Mouse (Mus musculus): ENCODE measurements at regions not wholly inside any gene's neighbourhood (a gene's known extent, or its start where the extent isn't known, plus 50 kb on each side); places are given as distances from the start of the nearest gene placed in this dataset.

DNA sequence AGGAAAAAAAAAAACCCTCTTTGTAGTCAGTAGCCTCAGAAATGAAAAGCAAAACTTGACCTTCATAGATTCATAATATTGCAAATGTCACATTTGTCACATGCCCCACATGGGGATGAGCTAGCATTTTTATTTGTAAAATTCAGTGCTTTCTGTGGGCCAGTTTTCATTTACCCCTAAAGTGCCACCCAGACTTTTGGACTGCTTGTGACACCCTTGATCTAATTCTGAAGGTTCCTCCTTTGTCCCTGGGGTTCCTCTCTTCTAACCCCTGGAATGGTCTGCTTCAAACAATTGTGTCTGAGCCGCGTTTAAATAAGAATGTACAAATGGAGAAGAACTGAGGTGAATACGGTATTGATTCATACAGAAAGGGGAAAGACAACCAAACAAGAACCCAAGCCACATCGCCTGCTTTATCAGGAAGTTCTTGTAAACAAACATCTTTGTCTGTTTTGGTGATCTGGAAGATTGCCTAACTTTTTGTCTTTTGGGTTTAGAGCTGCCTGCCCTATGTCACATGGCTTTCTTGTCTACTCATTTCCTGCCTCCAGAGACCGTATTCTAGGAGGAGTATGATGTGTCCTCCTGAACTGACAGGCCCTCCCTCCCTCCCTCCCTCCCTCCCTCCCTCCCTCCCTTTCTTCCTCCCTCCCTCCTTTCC is 203.1 kb upstream of the Gm9833 start:
- 54% methylated on average over 5 of the region's 5 CpGs for WGBS
- ATAC-seq (ENCODE audit: low FRiP score): no peak
- no peak overlapping the region for H3K9ac ChIP-seq
- H3K4me3 ChIP-seq: no peak overlapping the region
- H3K4me1 ChIP-seq: peaks cover 4% of the 10 kb centered on the region; the same call in 1 of the 2 replicates
- no peak overlapping the region for H3K4me2 ChIP-seq (replicated peaks)
- H3K27me3 ChIP-seq: no peaks in the 10 kb centered on the region
- no peaks in the 10 kb centered on the region for H3K36me3 ChIP-seq
- H3K27ac ChIP-seq: peak overlapping the region; percentile 17; the same call in 1 of the 2 replicates
- H3K9me3 ChIP-seq (replicated peaks): no peaks in the 10 kb centered on the region

DNA sequence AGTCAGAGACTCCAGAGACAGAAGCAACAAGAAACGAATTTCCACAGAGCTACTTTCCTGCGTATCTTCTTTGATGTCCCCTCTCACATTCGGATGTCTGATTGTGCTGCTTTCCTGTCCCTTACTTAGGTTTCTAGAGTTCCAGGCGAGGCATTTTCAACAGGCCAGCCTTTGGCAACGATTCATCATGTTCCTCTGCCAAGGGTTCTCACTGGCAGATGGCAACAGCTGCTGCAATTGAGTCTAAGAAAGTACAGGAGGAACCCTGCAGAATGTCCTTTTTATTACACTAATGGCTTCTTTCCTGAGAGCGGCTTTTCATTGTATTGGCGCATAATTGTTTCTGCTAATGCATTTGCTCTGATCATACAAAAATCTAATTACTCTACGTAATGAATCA is 202.3 kb upstream of the Gm9833 start:
- Histone ChIP-seq H3K4me1 (peaks cover 4% of the 10 kb centered on the region; the same call in 1 of the 2 replicates), H3K9ac (no peak overlapping the region), H3K4me2 (replicated peaks) (no peak overlapping the region), H3K27me3 (no peaks in the 10 kb centered on the region), H3K27ac (peak overlapping the region; percentile 25; the same call in 1 of the 2 replicates), H3K9me3 (replicated peaks) (no peaks in the 10 kb centered on the region), H3K36me3 (no peaks in the 10 kb centered on the region), H3K4me3 (no peak overlapping the region)
- WGBS: 50% methylated on average over 8 of the region's 8 CpGs
- peak; percentile 46 for ATAC-seq (ENCODE audit: low FRiP score)

DNA sequence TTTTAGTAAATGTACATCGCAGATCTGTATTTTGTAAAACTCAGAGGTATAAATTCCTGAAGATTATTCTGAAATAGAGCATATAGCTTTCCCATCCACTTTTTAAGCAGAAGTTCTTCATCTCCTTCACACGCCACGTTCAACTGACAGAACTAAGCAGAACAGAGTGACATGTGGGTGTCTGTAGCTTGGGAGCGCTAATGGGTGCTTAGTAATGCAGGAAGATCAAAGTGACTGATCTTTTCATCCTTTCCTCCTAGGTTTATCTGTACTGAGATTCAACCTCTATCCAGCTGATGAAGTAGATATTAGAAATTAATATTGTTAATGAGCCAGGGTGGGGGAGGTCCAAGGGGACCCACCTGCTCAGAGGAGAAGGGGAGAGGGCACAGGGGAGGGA is 201.8 kb upstream of the Gm9833 start:
- H3K9ac ChIP-seq: no peak overlapping the region
- H3K9me3 ChIP-seq (replicated peaks): no peaks in the 10 kb centered on the region
- no peak overlapping the region for H3K4me3 ChIP-seq
- no peaks in the 10 kb centered on the region for H3K27me3 ChIP-seq
- peaks cover 4% of the 10 kb centered on the region; the same call in 1 of the 2 replicates for H3K4me1 ChIP-seq
- H3K36me3 ChIP-seq: no peaks in the 10 kb centered on the region
- H3K4me2 ChIP-seq (replicated peaks): no peak overlapping the region
- no peak for ATAC-seq (ENCODE audit: low FRiP score)
- no peak overlapping the region for H3K27ac ChIP-seq
- 78% methylated on average over 4 of the region's 4 CpGs for whole genome bisulfite sequencing

GRCm38 (mm10) chr3:9886765-9887626 is 200.9 kb upstream of the Gm9833 start:
- ATAC-seq (ENCODE audit: low FRiP score): 0 out of 2 replicates have a peak, but pooled peaks have one; percentile 20
- 75% methylated on average over 10 of the region's 10 CpGs for WGBS
- Histone ChIP-seq H3K4me3 (no peak overlapping the region), H3K9me3 (replicated peaks) (no peaks in the 10 kb centered on the region), H3K27me3 (no peaks in the 10 kb centered on the region), H3K36me3 (no peaks in the 10 kb centered on the region), H3K4me1 (peaks cover 4% of the 10 kb centered on the region; the same call in 1 of the 2 replicates), H3K9ac (no peak overlapping the region), H3K27ac (no peak overlapping the region), H3K4me2 (replicated peaks) (no peak overlapping the region)

DNA sequence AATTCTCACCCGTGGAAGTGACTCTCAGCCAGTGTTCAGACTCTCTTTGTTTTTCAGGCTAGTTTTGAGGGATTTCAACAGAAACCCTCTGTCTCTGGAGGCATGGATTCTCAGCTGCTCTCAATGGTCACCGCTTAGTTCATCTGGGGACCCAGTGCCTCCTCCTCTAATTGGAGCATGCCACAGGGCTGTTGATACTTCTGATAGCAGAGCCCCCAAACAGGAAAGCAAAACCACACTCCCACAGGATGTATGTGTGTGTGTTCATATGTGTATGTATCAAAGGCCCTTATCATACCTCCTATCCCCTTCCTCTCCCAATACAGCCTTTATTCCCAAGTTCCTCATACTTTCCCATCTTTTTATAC is 200.3 kb upstream of the Gm9833 start:
- WGBS: 74% methylated on average over 2 of the region's 2 CpGs

GRCm38 (mm10) chr3:9888051-9888450 is 199.9 kb upstream of the Gm9833 start:
- no peak for ATAC-seq (ENCODE audit: low FRiP score)

More for the DNA sequence above, 200.3 kb upstream of the Gm9833 start:
- H3K27ac ChIP-seq: no peak overlapping the region
- no peak overlapping the region for H3K9ac ChIP-seq
- ATAC-seq (ENCODE audit: low FRiP score): no peak
- no peaks in the 10 kb centered on the region for H3K27me3 ChIP-seq
- H3K4me1 ChIP-seq: peaks cover 4% of the 10 kb centered on the region; the same call in 1 of the 2 replicates
- no peaks in the 10 kb centered on the region for H3K36me3 ChIP-seq
- no peak overlapping the region for H3K4me2 ChIP-seq (replicated peaks)
- no peak overlapping the region for H3K4me3 ChIP-seq
- no peaks in the 10 kb centered on the region for H3K9me3 ChIP-seq (replicated peaks)

DNA sequence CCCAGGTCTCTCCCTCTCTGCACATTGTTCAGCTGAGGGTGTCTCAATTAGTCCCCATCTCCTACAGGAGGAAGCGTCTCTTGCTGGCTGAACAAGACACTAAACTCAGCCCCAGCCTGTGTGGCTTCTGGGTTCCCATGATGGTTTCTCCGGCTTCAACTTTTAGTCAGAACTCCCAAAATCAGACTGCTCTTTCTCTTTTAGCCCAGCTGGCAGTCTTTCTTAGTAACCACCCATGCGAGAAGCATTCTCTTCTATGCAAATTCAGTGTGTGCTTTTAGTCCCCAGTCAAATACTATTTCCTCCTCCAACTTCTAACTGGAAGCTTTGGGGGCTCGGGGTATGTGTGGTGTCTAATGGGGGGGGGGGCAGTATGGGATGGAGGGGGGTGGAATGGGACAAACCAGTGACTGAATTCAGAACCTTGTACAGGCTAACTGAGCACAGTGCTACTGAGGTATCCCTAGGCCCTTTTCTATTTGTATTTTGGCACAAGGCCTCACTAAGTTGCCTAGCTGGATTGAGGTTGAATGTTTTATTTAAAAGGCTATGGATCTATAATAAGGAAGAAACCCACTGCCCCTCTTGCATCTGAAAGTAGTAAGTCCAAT is 194.9 kb upstream of the Gm9833 start:
- Histone ChIP-seq H3K27ac (no peak overlapping the region), H3K4me1 (no peaks in the 10 kb centered on the region), H3K27me3 (no peaks in the 10 kb centered on the region), H3K4me2 (replicated peaks) (no peak overlapping the region), H3K9ac (no peak overlapping the region), H3K4me3 (no peak overlapping the region), H3K9me3 (replicated peaks) (no peaks in the 10 kb centered on the region), H3K36me3 (no peaks in the 10 kb centered on the region)
- 32% methylated on average over 4 of the region's 4 CpGs for WGBS
- no peak for ATAC-seq (ENCODE audit: low FRiP score)

More at GRCm38 (mm10) chr3:9888051-9888450, 199.9 kb upstream of the Gm9833 start:
- Histone ChIP-seq H3K9ac (no peak overlapping the region), H3K4me2 (replicated peaks) (no peak overlapping the region), H3K27me3 (no peaks in the 10 kb centered on the region), H3K4me3 (no peak overlapping the region), H3K27ac (no peak overlapping the region), H3K36me3 (no peaks in the 10 kb centered on the region), H3K9me3 (replicated peaks) (no peaks in the 10 kb centered on the region), H3K4me1 (peaks cover 4% of the 10 kb centered on the region; the same call in 1 of the 2 replicates)
- WGBS: 92% methylated on average over 5 of the region's 5 CpGs

DNA sequence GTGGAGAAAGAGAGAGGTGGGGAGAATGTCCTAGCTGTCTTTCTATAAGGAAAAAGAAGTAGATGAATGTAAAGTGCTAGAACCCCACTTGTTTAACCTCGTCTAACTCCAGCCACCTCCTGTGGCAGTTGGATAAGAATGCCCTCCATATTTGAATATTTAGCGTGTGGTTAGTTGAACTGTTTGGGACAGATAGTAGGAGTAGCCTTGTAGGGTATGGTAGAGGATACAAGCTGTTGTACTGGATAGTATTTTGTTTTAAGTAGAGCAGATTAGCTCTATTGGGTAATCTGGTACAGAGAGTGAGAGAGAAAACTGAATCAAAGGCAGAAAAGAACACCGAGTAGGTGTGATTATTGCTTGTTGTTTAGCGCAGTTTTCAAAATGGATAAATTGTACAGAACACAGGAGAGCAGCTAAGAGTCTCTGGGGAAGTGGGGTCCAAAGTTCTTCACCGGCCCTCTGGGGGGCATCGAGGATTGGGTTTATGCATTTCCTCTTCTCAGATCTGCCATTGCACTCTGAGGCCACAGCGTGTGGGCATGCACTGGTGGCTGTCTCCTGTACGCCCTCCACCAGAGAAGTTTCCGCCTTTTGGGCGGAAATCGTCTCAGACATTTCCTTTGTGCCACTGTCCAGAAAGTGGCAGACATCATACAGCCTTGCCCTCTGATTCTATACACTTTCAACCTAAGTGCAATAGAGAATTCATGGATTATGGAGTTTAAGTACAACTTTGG is 192.3 kb upstream of the Gm9833 start:
- Histone ChIP-seq H3K4me2 (replicated peaks) (no peak overlapping the region), H3K27ac (no peak overlapping the region), H3K9ac (no peak overlapping the region), H3K4me3 (no peak overlapping the region), H3K36me3 (no peaks in the 10 kb centered on the region), H3K4me1 (no peaks in the 10 kb centered on the region), H3K9me3 (replicated peaks) (no peaks in the 10 kb centered on the region), H3K27me3 (no peaks in the 10 kb centered on the region)
- 89% methylated on average over 11 of the region's 11 CpGs for WGBS
- no peak for ATAC-seq (ENCODE audit: low FRiP score)

GRCm38 (mm10) chr3:9896303-9896702 is 191.6 kb upstream of the Gm9833 start:
- no peak for ATAC-seq (ENCODE audit: low FRiP score)
- no peaks in the 10 kb centered on the region for H3K9me3 ChIP-seq (replicated peaks)
- H3K27ac ChIP-seq: no peak overlapping the region
- H3K4me2 ChIP-seq (replicated peaks): no peak overlapping the region
- H3K9ac ChIP-seq: no peak overlapping the region
- H3K4me1 ChIP-seq: no peaks in the 10 kb centered on the region
- 83% methylated on average over 5 of the region's 5 CpGs for WGBS
- H3K27me3 ChIP-seq: no peaks in the 10 kb centered on the region
- no peak overlapping the region for H3K4me3 ChIP-seq
- H3K36me3 ChIP-seq: no peaks in the 10 kb centered on the region

DNA sequence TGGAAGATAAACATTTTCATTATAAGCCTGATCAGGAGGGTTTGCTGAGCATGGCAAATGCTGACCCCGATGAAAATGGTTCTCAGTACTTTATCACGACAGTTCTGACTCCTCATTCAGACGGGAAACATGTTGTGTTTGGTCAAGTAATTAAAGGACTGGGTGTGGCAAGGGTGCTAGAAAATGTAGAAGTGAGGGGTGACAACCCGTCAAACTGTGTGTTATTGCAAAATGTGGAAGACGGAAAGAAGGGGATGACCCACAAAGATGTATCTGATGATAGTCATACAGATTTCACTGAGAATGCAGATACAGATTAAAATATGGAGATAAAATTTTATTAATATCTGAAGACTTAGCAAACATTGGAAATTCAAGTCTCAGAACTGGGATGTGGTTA is 186.2 kb upstream of the Gm9833 start:
- ATAC-seq (ENCODE audit: low FRiP score): no peak
- Histone ChIP-seq H3K4me2 (replicated peaks) (no peak overlapping the region), H3K27ac (no peak overlapping the region), H3K36me3 (no peaks in the 10 kb centered on the region), H3K27me3 (no peaks in the 10 kb centered on the region), H3K9me3 (replicated peaks) (no peaks in the 10 kb centered on the region), H3K9ac (no peak overlapping the region), H3K4me1 (no peaks in the 10 kb centered on the region), H3K4me3 (no peak overlapping the region)
- WGBS: 84% methylated on average over 5 of the region's 5 CpGs

DNA sequence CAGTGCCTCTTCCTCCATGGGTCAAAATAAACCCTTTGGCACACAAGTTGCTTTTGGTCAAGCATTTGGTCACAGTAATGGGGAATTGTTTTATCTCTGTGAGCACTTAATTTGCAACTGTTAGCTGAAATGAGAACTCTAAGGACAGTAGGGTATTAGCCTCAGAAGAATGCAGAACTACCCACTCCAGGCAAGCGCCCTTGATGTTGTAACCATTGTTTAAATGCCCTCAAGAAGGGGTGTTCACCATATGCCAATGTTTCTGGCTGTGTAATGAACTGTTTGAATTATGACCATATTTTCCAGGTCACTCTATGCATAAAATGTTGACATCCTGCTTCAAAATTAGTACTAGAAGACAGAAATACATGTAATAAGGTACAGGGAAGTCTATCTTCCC is 174.6 kb upstream of the Gm9833 start:
- no peaks in the 10 kb centered on the region for H3K4me1 ChIP-seq
- WGBS: 89% methylated on average over 1 of the region's 1 CpGs
- no peak overlapping the region for H3K4me2 ChIP-seq (replicated peaks)
- H3K27me3 ChIP-seq: no peaks in the 10 kb centered on the region
- no peak overlapping the region for H3K27ac ChIP-seq
- no peak overlapping the region for H3K4me3 ChIP-seq
- no peaks in the 10 kb centered on the region for H3K36me3 ChIP-seq
- no peaks in the 10 kb centered on the region for H3K9me3 ChIP-seq (replicated peaks)
- ATAC-seq (ENCODE audit: low FRiP score): no peak
- no peak overlapping the region for H3K9ac ChIP-seq
